Mouse (Mus musculus): Measurements from ENCODE around the gene Lman2l. TPM values are rescaled to one million over a fixed set of nuclear protein-coding genes. Genes with fewer than 3 reads are reported as not detected.

Lman2l gene
- polyA plus RNA-seq, 1 experiment from 2014 or later, result 35.1 TPM

DNA sequence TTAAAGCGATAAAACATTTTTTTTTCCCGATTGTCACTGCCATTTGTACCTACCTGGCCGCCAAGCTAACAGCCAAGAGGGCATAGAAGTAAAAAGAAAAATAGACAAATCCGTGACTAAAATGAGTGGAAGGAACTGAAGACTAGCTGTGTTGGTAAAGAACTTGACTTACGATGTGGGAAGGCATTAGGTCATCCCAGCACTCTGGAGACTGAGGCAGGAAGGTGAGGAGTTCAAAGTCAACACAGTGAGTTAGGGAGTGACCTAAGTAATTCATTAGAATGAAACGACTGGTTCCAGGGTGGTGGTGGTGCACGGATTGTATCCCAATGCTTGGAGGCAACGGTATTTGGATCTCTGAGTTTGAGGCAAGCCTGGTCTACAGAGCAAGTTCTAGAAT, 437 bp upstream of the Lman2l start:
- no peak overlapping the region for H3K27ac ChIP-seq (ENCODE audit: low read depth, low read length)
- H3K4me1 ChIP-seq (ENCODE audit: control insufficient read depth, insufficient read depth, low read length), result no peaks in the 10 kb centered on the region
- H3K27me3 ChIP-seq (ENCODE audit: control insufficient read depth, insufficient read depth, low read length), result no peaks in the 10 kb centered on the region
- H3K4me3 ChIP-seq (ENCODE audit: low read depth, low read length), result no peak overlapping the region
- H3K4me2 ChIP-seq (ENCODE audit: low read depth), result no peak overlapping the region
- peak; percentile 40 for ATAC-seq (ENCODE audit: insufficient read depth, low FRiP score, low TSS enrichment)
- 0 out of 2 replicates have a peak, but pooled peaks cover 2% of the 10 kb centered on the region for H3K36me3 ChIP-seq (ENCODE audit: control insufficient read depth, insufficient read depth, low read length)
- H3K9ac ChIP-seq (ENCODE audit: low read length), result no peak overlapping the region
- no peak for DNase-seq (ENCODE audit: low spot score)
- WGBS, result 44% methylated on average over 8 of the region's 8 CpGs
- no peaks in the 10 kb centered on the region for H3K9me3 ChIP-seq (ENCODE audit: control insufficient read depth, low read length)

DNA sequence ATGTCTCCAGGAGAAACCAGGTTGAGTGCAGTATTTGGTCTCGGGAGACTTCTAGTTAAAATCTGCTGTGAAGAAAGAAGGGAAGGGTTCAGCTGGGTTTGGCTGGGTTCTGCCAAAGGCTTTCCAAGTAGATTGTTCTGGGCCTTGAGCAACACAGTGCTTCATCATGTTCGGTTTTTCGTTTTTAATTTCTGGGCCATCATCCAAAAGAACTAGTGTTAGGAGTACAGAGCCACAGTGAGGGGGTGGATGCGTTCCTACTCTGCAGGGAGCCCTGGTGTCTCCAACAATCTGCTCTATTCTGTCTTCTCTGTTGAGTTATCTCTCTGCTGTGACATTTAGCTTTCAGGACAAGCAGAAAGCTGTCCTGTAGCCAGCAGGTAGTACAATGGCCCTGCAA, 4.0 kb downstream of the Lman2l start:
- Histone ChIP-seq H3K9ac (ENCODE audit: low read length) (no peak overlapping the region), H3K4me3 (ENCODE audit: low read depth, low read length) (no peak overlapping the region), H3K27me3 (ENCODE audit: control insufficient read depth, insufficient read depth, low read length) (no peaks in the 10 kb centered on the region), H3K36me3 (ENCODE audit: control insufficient read depth, insufficient read depth, low read length) (peaks cover 15% of the 10 kb centered on the region), H3K9me3 (ENCODE audit: control insufficient read depth, low read length) (no peaks in the 10 kb centered on the region), H3K27ac (ENCODE audit: low read depth, low read length) (no peak overlapping the region), H3K4me2 (ENCODE audit: low read depth) (no peak overlapping the region), H3K4me1 (ENCODE audit: control insufficient read depth, insufficient read depth, low read length) (no peaks in the 10 kb centered on the region)
- no peak for DNase-seq (ENCODE audit: low spot score)
- no peak for ATAC-seq (ENCODE audit: insufficient read depth, low FRiP score, low TSS enrichment)
- 95% methylated on average over 4 of the region's 4 CpGs for WGBS

- ATAC-seq (ENCODE audit: insufficient read depth, low FRiP score, low TSS enrichment) (no peak), DNase-seq (ENCODE audit: low spot score) (no peak)
- H3K4me3 ChIP-seq (ENCODE audit: low read depth, low read length), result no peak overlapping the region
- no peaks in the 10 kb centered on the region for H3K4me1 ChIP-seq (ENCODE audit: control insufficient read depth, insufficient read depth, low read length)
- H3K9ac ChIP-seq (ENCODE audit: low read length), result no peak overlapping the region
- H3K4me2 ChIP-seq (ENCODE audit: low read depth), result no peak overlapping the region
- WGBS, result 98% methylated on average over 3 of the region's 3 CpGs
- H3K27ac ChIP-seq (ENCODE audit: low read depth, low read length), result no peak overlapping the region
- no peaks in the 10 kb centered on the region for H3K27me3 ChIP-seq (ENCODE audit: control insufficient read depth, insufficient read depth, low read length)
- H3K9me3 ChIP-seq (ENCODE audit: control insufficient read depth, low read length), result no peaks in the 10 kb centered on the region
- peaks cover 20% of the 10 kb centered on the region for H3K36me3 ChIP-seq (ENCODE audit: control insufficient read depth, insufficient read depth, low read length)
Observed at GRCm38 (mm10) chr1:36437223-36437622, 7.8 kb downstream of the Lman2l start.

GRCm38 (mm10) chr1:36436515-36436914, 8.6 kb downstream of the Lman2l start:
- Histone ChIP-seq H3K4me2 (ENCODE audit: low read depth) (no peak overlapping the region), H3K36me3 (ENCODE audit: control insufficient read depth, insufficient read depth, low read length) (peaks cover 23% of the 10 kb centered on the region), H3K27ac (ENCODE audit: low read depth, low read length) (no peak overlapping the region), H3K4me3 (ENCODE audit: low read depth, low read length) (no peak overlapping the region), H3K27me3 (ENCODE audit: control insufficient read depth, insufficient read depth, low read length) (no peaks in the 10 kb centered on the region), H3K9me3 (ENCODE audit: control insufficient read depth, low read length) (no peaks in the 10 kb centered on the region), H3K4me1 (ENCODE audit: control insufficient read depth, insufficient read depth, low read length) (no peaks in the 10 kb centered on the region), H3K9ac (ENCODE audit: low read length) (no peak overlapping the region)
- DNase-seq (ENCODE audit: low spot score) (no peak), ATAC-seq (ENCODE audit: insufficient read depth, low FRiP score, low TSS enrichment) (no peak)
- 95% methylated on average over 6 of the region's 6 CpGs for WGBS

DNA sequence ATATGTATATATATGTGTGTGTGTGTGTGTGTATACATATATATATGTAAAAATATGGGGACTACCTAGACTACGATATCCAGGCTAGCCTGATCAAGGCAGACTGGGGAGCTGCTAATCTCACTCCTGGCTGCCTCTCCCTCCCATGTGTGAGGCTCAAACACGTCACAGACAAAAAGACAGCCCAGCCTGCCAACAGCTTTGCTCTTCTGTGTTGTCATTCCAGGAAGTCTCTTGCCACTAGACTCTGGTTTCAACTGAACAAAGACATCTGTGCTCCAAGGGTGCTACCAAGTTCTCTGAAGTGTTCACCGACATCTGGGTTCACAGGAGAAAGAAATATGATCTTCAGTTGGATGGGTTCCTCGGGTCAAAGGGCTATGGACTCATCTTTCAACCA, 10.0 kb downstream of the Lman2l start:
- Histone ChIP-seq H3K4me2 (ENCODE audit: low read depth) (no peak overlapping the region), H3K4me1 (ENCODE audit: control insufficient read depth, insufficient read depth, low read length) (no peaks in the 10 kb centered on the region), H3K27ac (ENCODE audit: low read depth, low read length) (no peak overlapping the region), H3K36me3 (ENCODE audit: control insufficient read depth, insufficient read depth, low read length) (peaks cover 23% of the 10 kb centered on the region), H3K9ac (ENCODE audit: low read length) (no peak overlapping the region), H3K4me3 (ENCODE audit: low read depth, low read length) (no peak overlapping the region), H3K9me3 (ENCODE audit: control insufficient read depth, low read length) (no peaks in the 10 kb centered on the region), H3K27me3 (ENCODE audit: control insufficient read depth, insufficient read depth, low read length) (no peaks in the 10 kb centered on the region)
- no peak for ATAC-seq (ENCODE audit: insufficient read depth, low FRiP score, low TSS enrichment)
- WGBS, result 67% methylated on average over 4 of the region's 4 CpGs
- DNase-seq (ENCODE audit: low spot score), result no peak

GRCm38 (mm10) chr1:36433616-36434015, 11.5 kb downstream of the Lman2l start:
- H3K4me1 ChIP-seq (ENCODE audit: control insufficient read depth, insufficient read depth, low read length), result no peaks in the 10 kb centered on the region
- H3K27me3 ChIP-seq (ENCODE audit: control insufficient read depth, insufficient read depth, low read length), result no peaks in the 10 kb centered on the region
- H3K9me3 ChIP-seq (ENCODE audit: control insufficient read depth, low read length), result no peaks in the 10 kb centered on the region
- DNase-seq (ENCODE audit: low spot score) (no peak), ATAC-seq (ENCODE audit: insufficient read depth, low FRiP score, low TSS enrichment) (no peak)
- no peak overlapping the region for H3K4me3 ChIP-seq (ENCODE audit: low read depth, low read length)
- no peak overlapping the region for H3K27ac ChIP-seq (ENCODE audit: low read depth, low read length)
- H3K4me2 ChIP-seq (ENCODE audit: low read depth), result no peak overlapping the region
- H3K9ac ChIP-seq (ENCODE audit: low read length), result no peak overlapping the region
- 95% methylated on average over 3 of the region's 3 CpGs for WGBS
- H3K36me3 ChIP-seq (ENCODE audit: control insufficient read depth, insufficient read depth, low read length), result peaks cover 25% of the 10 kb centered on the region

GRCm38 (mm10) chr1:36432999-36433398, 12.1 kb downstream of the Lman2l start:
- 91% methylated on average over 4 of the region's 4 CpGs for WGBS
- ATAC-seq (ENCODE audit: insufficient read depth, low FRiP score, low TSS enrichment), result no peak
- peaks cover 25% of the 10 kb centered on the region for H3K36me3 ChIP-seq (ENCODE audit: control insufficient read depth, insufficient read depth, low read length)

GRCm38 (mm10) chr1:36429511-36429910, 15.6 kb downstream of the Lman2l start:
- Histone ChIP-seq H3K4me1 (ENCODE audit: control insufficient read depth, insufficient read depth, low read length) (no peaks in the 10 kb centered on the region), H3K4me3 (ENCODE audit: low read depth, low read length) (no peak overlapping the region), H3K27ac (ENCODE audit: low read depth, low read length) (no peak overlapping the region), H3K36me3 (ENCODE audit: control insufficient read depth, insufficient read depth, low read length) (peaks cover 25% of the 10 kb centered on the region), H3K9ac (ENCODE audit: low read length) (no peak overlapping the region), H3K9me3 (ENCODE audit: control insufficient read depth, low read length) (no peaks in the 10 kb centered on the region), H3K4me2 (ENCODE audit: low read depth) (no peak overlapping the region), H3K27me3 (ENCODE audit: control insufficient read depth, insufficient read depth, low read length) (no peaks in the 10 kb centered on the region)
- 92% methylated on average over 2 of the region's 2 CpGs for WGBS
- DNase-seq (ENCODE audit: low spot score) (no peak), ATAC-seq (ENCODE audit: insufficient read depth, low FRiP score, low TSS enrichment) (no peak)

More at GRCm38 (mm10) chr1:36432999-36433398, 12.1 kb downstream of the Lman2l start:
- H3K27me3 ChIP-seq (ENCODE audit: control insufficient read depth, insufficient read depth, low read length), result no peaks in the 10 kb centered on the region
- H3K4me3 ChIP-seq (ENCODE audit: low read depth, low read length), result no peak overlapping the region
- no peak overlapping the region for H3K4me2 ChIP-seq (ENCODE audit: low read depth)
- no peak overlapping the region for H3K27ac ChIP-seq (ENCODE audit: low read depth, low read length)
- H3K9ac ChIP-seq (ENCODE audit: low read length), result no peak overlapping the region
- no peaks in the 10 kb centered on the region for H3K9me3 ChIP-seq (ENCODE audit: control insufficient read depth, low read length)
- no peaks in the 10 kb centered on the region for H3K4me1 ChIP-seq (ENCODE audit: control insufficient read depth, insufficient read depth, low read length)
- DNase-seq (ENCODE audit: low spot score), result no peak

DNA sequence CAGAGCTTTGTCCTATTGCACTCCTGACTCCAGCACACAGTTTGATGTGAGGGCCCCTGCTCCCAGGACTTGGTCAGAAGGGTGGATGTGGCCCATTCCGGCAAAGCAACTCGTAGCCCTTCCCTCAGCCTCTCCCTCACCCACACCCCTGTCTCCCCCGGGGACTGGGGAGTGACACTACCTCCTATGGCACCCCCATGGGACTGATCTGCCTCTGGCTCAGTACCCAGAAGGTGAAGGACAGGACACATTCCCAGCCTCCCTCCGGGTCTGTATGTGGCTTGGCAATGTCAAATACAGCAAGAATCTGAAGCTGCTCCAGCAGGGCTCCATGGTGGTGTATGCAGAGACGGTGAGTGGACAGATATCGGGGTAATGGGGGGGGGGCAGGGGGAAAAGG, 40.5 kb downstream of the Lman2l start:
- Histone ChIP-seq H3K27ac (ENCODE audit: low read depth, low read length) (no peak overlapping the region), H3K36me3 (ENCODE audit: control insufficient read depth, insufficient read depth, low read length) (no peaks in the 10 kb centered on the region), H3K9ac (ENCODE audit: low read length) (no peak overlapping the region), H3K9me3 (ENCODE audit: control insufficient read depth, low read length) (no peaks in the 10 kb centered on the region), H3K4me1 (ENCODE audit: control insufficient read depth, insufficient read depth, low read length) (no peaks in the 10 kb centered on the region), H3K27me3 (ENCODE audit: control insufficient read depth, insufficient read depth, low read length) (no peaks in the 10 kb centered on the region), H3K4me3 (ENCODE audit: low read depth, low read length) (no peak overlapping the region), H3K4me2 (ENCODE audit: low read depth) (no peak overlapping the region)
- ATAC-seq (ENCODE audit: insufficient read depth, low FRiP score, low TSS enrichment) (no peak), DNase-seq (ENCODE audit: low spot score) (no peak)
- WGBS, result 79% methylated on average over 6 of the region's 6 CpGs
